Mouse (Mus musculus) bone marrow macrophage, adult 2 months (primary cell): ENCODE measurements around the gene Plxnb2. TPM values are rescaled to one million over a fixed set of nuclear protein-coding genes. Genes with fewer than 3 reads are reported as not detected.

Source experiments
- H3K27ac ChIP-seq: 2 replicates; pipeline ENCODE4 v1.5.1; 2012; ENCODE audit warnings: low read depth, low read length; ENCODE audit not compliant: insufficient read depth
- H3K4me1 ChIP-seq: 2 replicates; pipeline ENCODE4 v1.6.1; 2012; ENCODE audit warnings: low read length; ENCODE audit not compliant: control insufficient read depth, insufficient read depth
- H3K4me3 ChIP-seq: 2 replicates; pipeline ENCODE4 v1.5.1; 2012; ENCODE audit warnings: mild to moderate bottlenecking, low read length, moderate library complexity; ENCODE audit not compliant: insufficient read depth
- CTCF ChIP-seq: IDR thresholded peaks from 2 replicates; pipeline ENCODE4 v1.5.1; 2012; ENCODE audit warnings: low read depth, mild to moderate bottlenecking, low read length, moderate library complexity
- POLR2A ChIP-seq: IDR thresholded peaks from 2 replicates; pipeline ENCODE4 v1.6.1; 2012; ENCODE audit warnings: mild to moderate bottlenecking, low read depth, low read length, borderline replicate concordance
- polyA plus RNA-seq: library from polyadenylated mRNA; stranded (reverse); fragments of >200 nt; gene quantifications from 2 replicates; pipeline ENCODE4 v1.2.4, GENCODE M21; 2012; ENCODE audit not compliant: missing spikeins, insufficient read depth, insufficient read length

Plxnb2 gene
- polyA plus RNA-seq, 1 experiment, result 457 TPM

DNA sequence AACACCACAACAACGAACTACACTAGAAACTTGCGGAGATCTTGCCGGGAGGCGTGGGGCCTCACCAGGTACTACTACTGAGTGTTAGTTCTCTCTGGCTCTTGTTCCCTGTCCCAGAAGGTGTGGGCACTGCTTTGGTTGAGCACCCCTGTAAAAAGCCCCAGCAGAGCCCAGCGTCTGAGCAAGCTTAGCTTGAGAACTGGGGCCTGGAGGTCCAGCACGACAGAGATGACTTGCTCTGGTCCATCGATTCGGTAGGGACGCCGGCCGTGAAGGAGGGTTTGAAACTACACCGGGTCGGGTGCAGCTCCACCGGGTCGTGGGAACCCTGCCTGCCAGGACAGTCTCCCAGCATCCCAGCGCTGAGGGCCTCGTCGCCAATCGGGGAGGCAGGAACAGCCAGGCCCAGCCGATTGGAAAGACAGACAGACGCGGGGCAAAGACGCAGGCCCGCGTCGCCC lies 477 bp downstream of the Plxnb2 start:
- Histone ChIP-seq H3K27ac (peak overlapping the region; percentile 99), H3K4me3 (peak overlapping the region; percentile 77), H3K4me1 (peaks cover 51% of the 10 kb centered on the region)
- no peak for TF ChIP-seq CTCF
- no peak for TF ChIP-seq POLR2A

DNA sequence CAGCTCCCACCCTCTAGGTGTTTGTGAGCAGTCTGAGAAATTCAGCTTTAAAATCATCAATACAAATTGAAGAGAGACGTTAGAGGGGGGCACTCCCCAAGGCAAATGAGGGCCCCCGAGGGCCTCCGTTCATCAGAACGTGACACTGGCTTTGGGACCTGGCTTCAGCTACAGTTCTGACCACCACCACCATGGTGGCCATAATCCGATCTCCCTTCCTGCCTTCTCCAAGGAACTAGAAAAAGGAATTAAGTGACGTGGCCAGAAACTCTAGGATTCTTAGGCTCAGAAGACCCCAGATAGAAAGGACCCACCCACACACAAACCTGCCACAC lies 991 bp downstream of the Plxnb2 start:
- Histone ChIP-seq H3K4me3 (peak overlapping the region; percentile 77), H3K4me1 (peaks cover 56% of the 10 kb centered on the region), H3K27ac (peak overlapping the region; percentile 99)
- TF ChIP-seq CTCF (no peak), POLR2A (no peak)

DNA sequence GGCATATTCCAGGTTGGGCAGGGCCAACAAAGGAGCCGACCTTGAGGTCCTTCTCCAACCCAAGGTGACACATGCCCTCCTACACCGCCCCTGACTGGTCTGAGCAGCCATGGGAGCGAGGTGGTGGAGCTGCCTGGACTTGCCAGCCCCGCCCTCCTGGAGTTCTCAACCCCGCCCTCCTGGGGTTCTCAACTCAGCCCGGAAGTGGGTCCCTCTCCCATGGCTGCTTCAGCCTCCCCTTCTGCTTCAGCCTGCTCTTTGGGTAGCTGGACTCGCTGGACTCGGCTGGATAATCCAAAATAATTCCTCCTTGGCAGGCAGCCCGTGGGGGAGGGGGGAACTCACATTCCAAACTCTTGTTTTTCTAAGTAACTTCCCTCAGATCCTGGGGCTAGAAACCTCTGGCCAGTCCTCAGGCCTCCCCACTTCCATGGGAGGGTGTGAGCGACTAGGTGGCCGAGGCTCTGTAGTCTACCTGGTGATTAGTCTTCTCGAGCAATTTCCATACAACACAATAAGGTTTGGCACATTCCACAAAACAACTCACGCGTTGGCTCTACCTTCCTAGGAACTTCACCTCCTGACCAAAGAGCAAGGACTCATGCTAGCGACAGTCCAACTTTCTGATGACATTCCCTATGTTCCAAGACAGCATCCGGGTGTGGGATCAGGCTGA lies 1.5 kb downstream of the Plxnb2 start:
- Histone ChIP-seq H3K4me3 (peak overlapping the region; percentile 77), H3K27ac (peak overlapping the region; percentile 99), H3K4me1 (peaks cover 57% of the 10 kb centered on the region)
- no peak for TF ChIP-seq CTCF
- TF ChIP-seq POLR2A, result no peak

GRCm38 (mm10) chr15:89178260-89178860 lies 2.2 kb downstream of the Plxnb2 start:
- H3K4me3 ChIP-seq, result peak overlapping the region; percentile 77
- peaks cover 52% of the 10 kb centered on the region for H3K4me1 ChIP-seq
- no peak for TF ChIP-seq CTCF
- no peak for TF ChIP-seq POLR2A
- H3K27ac ChIP-seq, result peak overlapping the region; percentile 99

DNA sequence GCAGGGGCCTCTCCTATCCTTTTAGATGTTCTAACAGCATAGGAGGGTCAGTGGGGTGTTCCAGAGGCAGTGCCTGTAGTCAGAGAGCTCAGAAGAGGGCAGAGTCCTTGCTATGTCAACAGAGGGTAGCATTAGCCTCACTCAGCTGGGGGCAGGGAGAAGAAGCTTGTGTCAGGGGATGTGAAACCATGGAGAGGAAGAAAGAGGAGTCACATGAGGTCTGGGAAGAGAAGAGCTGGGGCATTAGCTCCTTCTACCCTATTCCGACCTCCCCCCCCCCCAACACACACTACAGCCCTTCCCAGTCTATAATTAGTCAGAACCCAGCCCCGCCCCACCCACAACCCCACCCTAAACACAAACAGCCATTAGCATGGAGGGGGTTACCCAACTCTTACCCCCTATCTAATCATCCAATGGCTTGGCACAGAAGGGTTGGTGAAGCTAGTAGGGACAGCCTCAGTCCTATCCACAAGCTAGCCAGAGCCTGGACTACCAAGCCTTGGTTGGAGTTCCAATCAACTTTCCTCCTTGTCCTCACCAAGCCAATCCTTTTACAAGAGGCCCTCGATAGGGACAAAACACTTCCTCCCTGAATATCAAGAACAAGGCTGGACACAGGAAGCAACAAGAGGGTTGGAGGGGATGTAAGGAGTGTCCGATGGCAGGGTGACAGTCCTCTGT lies 2.9 kb downstream of the Plxnb2 start:
- Histone ChIP-seq H3K4me1 (peaks cover 46% of the 10 kb centered on the region), H3K4me3 (peak overlapping the region; percentile 77), H3K27ac (peak overlapping the region; percentile 100)
- TF ChIP-seq CTCF (no peak), POLR2A (no peak)

DNA sequence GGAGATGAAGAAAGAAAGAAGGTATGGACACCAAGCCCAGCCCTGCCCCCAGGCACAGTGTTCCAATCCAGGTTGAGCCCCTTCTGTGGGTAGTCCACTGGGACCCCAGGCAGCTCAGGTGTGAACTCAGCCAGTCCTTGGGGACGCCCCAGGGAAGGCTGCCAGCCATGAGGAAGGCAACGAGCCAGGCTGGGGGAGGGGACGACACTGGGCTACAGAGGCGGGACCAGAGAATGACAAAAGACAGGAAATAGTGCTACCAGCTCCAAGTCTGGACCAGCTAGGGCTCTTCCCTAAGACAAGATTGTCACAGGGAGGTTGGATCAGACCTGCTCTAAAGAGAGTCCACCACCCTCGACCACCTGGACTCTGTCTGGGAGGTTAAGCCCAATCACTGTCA lies 3.5 kb downstream of the Plxnb2 start:
- H3K4me1 ChIP-seq, result peaks cover 44% of the 10 kb centered on the region

DNA sequence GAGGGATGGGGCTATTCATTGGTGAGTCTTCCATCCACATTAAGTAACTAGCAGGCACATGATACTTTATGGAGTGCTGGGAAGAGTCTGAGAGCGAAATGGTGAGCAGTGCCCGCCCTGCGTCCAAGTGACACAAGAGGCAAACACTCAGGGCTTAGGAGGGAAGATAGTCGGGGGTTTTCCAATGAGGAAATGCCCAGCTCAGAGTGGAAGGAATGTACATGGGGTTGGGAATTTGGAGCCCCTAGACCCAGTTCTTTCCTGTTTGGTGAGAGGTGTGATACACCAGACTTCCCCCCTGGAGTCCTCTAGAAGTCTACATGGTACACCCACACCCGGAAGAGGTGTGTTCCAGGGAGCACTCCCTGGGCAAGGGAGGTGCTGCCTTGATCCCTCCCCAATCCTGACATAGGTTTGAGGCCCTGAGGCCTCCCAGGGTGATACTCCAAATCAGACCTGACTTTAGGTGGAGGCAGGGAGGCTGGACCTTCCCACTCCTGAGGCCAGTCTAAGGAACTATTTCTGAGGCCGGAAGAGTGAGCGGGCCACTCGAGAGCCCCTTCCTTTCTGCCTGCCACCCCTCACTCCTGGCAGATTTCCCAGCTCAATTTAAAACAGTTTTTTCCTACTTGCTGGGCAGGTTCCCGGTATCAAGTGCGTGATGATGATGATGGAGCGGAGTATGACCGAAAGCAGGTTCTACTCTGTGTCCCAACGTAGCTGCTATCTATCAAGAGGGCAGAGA lies 5.0 kb downstream of the Plxnb2 start:
- peak overlapping the region; percentile 24; the same call in 1 of the 2 replicates for H3K27ac ChIP-seq
- peaks cover 55% of the 10 kb centered on the region for H3K4me1 ChIP-seq
- no peak overlapping the region for H3K4me3 ChIP-seq
- no peak for TF ChIP-seq POLR2A
- no peak for TF ChIP-seq CTCF

More for the DNA sequence above, 3.5 kb downstream of the Plxnb2 start:
- Histone ChIP-seq H3K4me3 (peak overlapping the region; percentile 62), H3K27ac (peak overlapping the region; percentile 100)
- no peak for TF ChIP-seq CTCF

DNA sequence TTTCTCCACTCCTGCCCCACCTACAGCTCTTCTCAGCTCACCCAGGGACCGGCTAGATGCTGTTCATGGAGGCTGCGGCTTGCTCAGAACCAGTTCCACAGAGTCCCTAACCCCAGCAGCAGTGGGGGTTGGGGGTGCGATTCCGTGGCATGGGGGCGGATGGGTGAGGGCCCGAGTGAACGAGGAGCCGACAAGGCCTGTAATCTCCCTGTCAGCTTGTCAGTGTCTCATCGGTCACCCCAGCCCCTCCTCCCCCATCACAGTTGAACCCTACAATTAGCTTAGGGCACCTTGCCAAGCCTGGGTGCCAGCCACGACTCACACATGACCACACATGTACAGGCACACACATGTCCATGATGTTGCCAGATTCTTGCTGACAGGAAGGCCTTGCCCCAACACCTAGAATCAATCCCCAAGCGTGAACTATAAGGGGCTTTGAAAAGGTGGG lies 5.7 kb downstream of the Plxnb2 start:
- H3K27ac ChIP-seq, result peak overlapping the region; percentile 24; the same call in 1 of the 2 replicates
- H3K4me1 ChIP-seq, result peaks cover 60% of the 10 kb centered on the region
- no peak for TF ChIP-seq POLR2A
- TF ChIP-seq CTCF, result no peak
- no peak overlapping the region for H3K4me3 ChIP-seq

GRCm38 (mm10) chr15:89173906-89174214 lies 6.7 kb downstream of the Plxnb2 start:
- H3K4me1 ChIP-seq, result peaks cover 69% of the 10 kb centered on the region
- peak overlapping the region; percentile 83 for H3K4me3 ChIP-seq
- no peak for TF ChIP-seq POLR2A
- no peak for TF ChIP-seq CTCF
- peak overlapping the region; percentile 96 for H3K27ac ChIP-seq

DNA sequence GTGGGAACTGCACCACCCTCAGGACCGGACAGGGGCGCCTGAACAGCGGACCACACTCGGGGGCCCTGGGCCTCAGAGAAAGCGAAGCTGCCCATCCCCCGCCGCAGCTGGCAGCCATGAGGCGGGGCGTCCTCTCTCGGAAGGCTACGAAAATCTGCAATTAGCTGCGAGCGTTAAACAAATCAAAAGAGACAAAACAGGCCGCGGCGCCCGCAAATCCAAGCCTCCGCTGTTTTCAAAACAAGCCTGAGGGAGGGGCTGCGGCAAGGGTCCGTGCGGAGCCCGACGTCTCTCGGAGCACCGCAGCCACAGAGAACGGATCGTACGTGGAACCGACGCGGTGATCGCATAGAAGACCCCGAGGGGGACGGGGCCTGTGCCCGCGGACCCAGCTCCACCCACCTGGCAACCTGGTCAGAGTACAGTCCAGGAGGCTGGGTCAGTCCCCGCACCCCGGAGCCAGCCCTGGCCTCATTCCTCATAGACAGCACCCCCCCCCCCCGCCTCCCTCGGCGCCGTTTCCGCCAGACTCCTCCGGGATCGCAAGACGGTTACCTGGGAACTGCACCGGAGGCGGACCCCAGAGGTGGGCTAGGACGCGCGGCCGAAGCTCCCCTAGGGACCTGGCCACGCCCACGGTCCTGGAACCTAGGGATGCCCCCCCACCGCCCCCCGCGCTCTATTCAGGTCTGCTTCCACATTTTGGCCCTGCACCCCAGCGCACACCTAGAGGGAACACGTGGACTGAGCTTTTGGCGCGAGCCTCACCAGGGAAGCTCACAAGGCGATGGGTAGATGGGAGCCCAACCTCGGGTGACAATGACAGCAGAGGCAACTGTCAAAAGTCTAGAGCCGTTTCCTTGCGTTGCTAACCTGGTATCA lies 7.3 kb downstream of the Plxnb2 start:
- H3K4me1 ChIP-seq, result peaks cover 66% of the 10 kb centered on the region
- H3K4me3 ChIP-seq, result peak overlapping the region; percentile 83
- peak overlapping the region; percentile 96 for H3K27ac ChIP-seq
- TF ChIP-seq POLR2A, result no peak
- no peak for TF ChIP-seq CTCF
